Mouse (Mus musculus) kidney, adult 2 months (tissue): Measurements from ENCODE around the gene Mybbp1a. TPM values are rescaled to one million over a fixed set of nuclear protein-coding genes. Genes with fewer than 3 reads are reported as not detected.

ENCODE experiments used
- DNase-seq: peaks from one replicate; pipeline ENCODE4 v3.0.0; 2021
- H3K27ac ChIP-seq: fragments of 200-500 bp; 2 replicates; pipeline ENCODE4 v1.5.1; 2012; ENCODE audit warnings: low read depth, low read length, control low read depth, inconsistent platforms; ENCODE audit not compliant: insufficient read depth
- H3K27me3 ChIP-seq: fragments of 200-500 bp; replicated peaks from 2 replicates; pipeline ENCODE4 v1.6.1; 2012; ENCODE audit warnings: mild to moderate bottlenecking, moderate library complexity, low read length, inconsistent platforms; ENCODE audit not compliant: control insufficient read depth, insufficient read depth
- H3K36me3 ChIP-seq: fragments of 200-500 bp; 2 replicates; pipeline ENCODE4 v1.6.1; 2012; ENCODE audit warnings: mild to moderate bottlenecking, moderate library complexity, low read length, inconsistent platforms; ENCODE audit not compliant: control insufficient read depth, insufficient read depth
- H3K4me1 ChIP-seq: fragments of 200-500 bp; 2 replicates; pipeline ENCODE4 v1.6.1; 2011; ENCODE audit warnings: low read length; ENCODE audit not compliant: control insufficient read depth, insufficient read depth
- H3K4me3 ChIP-seq: fragments of 200-500 bp; 2 replicates; pipeline ENCODE4 v1.5.1; 2011; ENCODE audit warnings: mild to moderate bottlenecking, low read depth, low read length, control low read depth; ENCODE audit not compliant: insufficient read depth
- CTCF ChIP-seq: fragments of 200-500 bp; conservative IDR thresholded peaks from 2 replicates; pipeline ENCODE4 v1.5.1; 2011; ENCODE audit warnings: low read depth, mild to moderate bottlenecking, control low read depth, low read length, moderate library complexity, mixed read lengths; ENCODE audit not compliant: insufficient read depth, insufficient read length
- POLR2A ChIP-seq: fragments of 200-500 bp; IDR thresholded peaks from one replicate; pipeline ENCODE4 v1.6.1; 2011; ENCODE audit warnings: low read depth, low read length, control low read depth
- WGBS: fragments of 180-500 bp; shearing (Covaris S2); methylation state at CpG from one replicate; pipeline ENCODE4 v1.1.7; 2018; 5-methylcytosine and 5-hydroxymethylcytosine counted together
- polyA plus RNA-seq: library from polyadenylated mRNA; depleted of rRNA; stranded (reverse); fragments of >200 nt; gene quantifications from 2 replicates; pipeline ENCODE4 v1.2.3, GENCODE M21; 2012

Gene Mybbp1a
- polyA plus RNA-seq, 1 experiment = 27.0 TPM

DNA sequence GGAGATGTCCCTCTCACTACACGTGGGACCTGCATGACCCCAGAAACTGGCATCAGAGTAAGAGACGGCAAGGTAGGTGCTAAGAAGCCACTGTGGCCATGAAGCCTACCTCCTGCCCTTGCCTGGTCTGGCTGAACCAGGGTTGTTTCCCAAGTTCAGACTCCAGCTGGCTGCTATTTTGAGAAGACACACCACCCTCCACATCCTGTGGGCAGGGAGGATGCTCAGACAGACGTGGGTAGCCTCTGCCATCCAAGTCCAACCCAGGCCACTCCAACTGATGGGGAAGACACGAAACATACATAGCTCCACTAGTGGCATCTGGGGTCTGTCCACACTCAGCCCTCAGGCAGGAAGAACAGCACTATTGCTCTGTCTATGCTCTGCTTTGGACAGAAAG is 28.8 kb downstream of the Mybbp1a start:
- no peak for DNase-seq
- Histone ChIP-seq H3K27me3 (no peaks in the 10 kb centered on the region), H3K36me3 (no peaks in the 10 kb centered on the region), H3K27ac (no peak overlapping the region), H3K4me3 (no peak overlapping the region), H3K4me1 (peaks cover 10% of the 10 kb centered on the region; the same call in 1 of the 2 replicates)
- TF ChIP-seq POLR2A = no peak
- TF ChIP-seq CTCF = no peak
- WGBS = 66% methylated on average over 4 of the region's 4 CpGs

DNA sequence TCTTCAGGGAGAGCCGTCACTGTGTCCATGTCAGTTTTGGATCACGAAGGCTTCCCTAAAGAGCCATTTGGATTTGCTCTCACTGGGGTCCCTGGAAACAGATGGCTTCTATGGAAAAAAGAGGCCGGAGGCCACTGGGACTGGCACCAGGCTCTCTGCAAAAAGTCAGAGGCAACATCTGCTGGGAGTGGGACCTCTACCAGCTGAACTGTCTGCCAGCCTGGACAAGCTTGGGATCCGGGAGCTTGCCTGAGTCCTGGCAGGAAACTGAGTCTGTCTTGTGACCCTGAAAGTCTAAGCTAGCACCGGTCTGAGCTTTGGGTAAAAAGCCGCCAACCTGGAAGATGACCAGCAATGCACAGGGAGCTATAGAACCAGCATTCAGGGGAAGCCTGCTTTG is 30.2 kb downstream of the Mybbp1a start:
- Histone ChIP-seq H3K27me3 (no peaks in the 10 kb centered on the region), H3K4me3 (no peak overlapping the region), H3K27ac (no peak overlapping the region), H3K4me1 (peaks cover 16% of the 10 kb centered on the region; the same call in 1 of the 2 replicates), H3K36me3 (no peaks in the 10 kb centered on the region)
- DNase-seq = no peak
- TF ChIP-seq POLR2A = no peak
- no peak for TF ChIP-seq CTCF
- 88% methylated on average over 6 of the region's 6 CpGs for WGBS

DNA sequence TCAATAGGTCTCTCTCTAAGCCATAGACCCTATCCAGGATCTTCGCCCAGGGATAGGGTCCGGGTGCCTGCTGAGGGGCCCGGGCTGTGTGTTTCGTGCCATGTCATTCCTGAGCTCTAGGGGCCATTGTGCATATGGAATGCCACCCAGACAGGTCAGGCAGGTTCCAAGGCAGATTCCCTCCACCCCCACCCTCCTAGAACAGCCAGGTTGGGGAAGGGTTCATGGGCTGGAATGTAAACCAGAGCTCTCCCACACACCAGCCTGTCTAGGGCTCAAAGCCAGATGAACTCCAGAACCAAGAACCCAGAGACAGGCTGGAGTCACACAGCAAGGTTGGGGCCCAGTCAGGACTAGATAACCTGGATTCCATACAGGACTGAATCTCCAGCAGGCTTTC is 32.4 kb downstream of the Mybbp1a start:
- no peaks in the 10 kb centered on the region for H3K36me3 ChIP-seq
- WGBS = 69% methylated on average over 4 of the region's 4 CpGs
- no peak overlapping the region for H3K27ac ChIP-seq
- DNase-seq = no peak
- no peak for TF ChIP-seq CTCF
- no peak for TF ChIP-seq POLR2A
- H3K4me3 ChIP-seq = no peak overlapping the region
- peaks cover 17% of the 10 kb centered on the region for H3K4me1 ChIP-seq
- no peaks in the 10 kb centered on the region for H3K27me3 ChIP-seq

DNA sequence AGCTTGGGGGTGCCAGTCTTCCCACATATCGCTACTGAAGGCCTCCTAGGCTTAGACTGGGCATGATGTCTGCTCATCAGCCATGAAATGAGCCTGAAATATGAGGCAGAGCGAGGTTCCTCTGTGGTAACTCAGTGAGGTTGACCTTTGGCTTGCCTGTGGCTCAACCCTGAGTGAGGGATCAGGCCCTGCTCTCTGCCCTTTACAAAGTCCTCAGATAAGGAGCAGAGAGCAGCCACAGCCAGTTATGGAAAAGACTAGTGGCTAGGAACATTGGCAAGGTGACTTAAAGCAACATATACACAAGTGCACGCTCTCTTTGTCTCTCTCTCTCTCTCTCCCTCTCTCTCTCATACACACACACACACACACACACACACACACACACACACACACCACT is 33.8 kb downstream of the Mybbp1a start:
- peak overlapping the region; percentile 22; the same call in 1 of the 2 replicates for H3K27ac ChIP-seq
- 67% methylated on average over 3 of the region's 3 CpGs for WGBS
- no peak for TF ChIP-seq POLR2A
- no peak for TF ChIP-seq CTCF

DNA sequence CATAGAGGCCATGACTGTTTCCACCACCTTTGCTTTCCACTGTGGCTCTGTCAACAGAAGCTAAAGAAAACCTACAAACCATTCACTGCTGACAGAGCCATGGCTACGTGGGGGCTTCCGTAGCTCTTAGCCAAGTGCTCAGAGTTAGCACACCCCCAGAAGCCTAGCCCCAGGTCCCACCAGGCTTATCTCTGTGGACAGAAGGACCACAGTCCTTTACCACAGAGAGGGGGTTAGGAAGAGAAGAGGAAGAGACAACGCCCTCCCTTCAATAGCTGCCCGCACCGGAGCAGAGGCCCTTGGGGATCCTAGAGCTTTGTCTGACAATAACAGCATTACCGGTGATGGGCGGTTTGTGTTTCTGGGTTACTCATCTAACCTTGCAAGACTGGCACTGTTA is 34.3 kb downstream of the Mybbp1a start:
- Histone ChIP-seq H3K4me1 (peaks cover 20% of the 10 kb centered on the region), H3K27ac (no peak overlapping the region), H3K4me3 (no peak overlapping the region), H3K27me3 (no peaks in the 10 kb centered on the region), H3K36me3 (no peaks in the 10 kb centered on the region)
- WGBS = 85% methylated on average over 7 of the region's 7 CpGs
- TF ChIP-seq POLR2A = no peak
- no peak for TF ChIP-seq CTCF
- DNase-seq = no peak

More for the DNA sequence above, 33.8 kb downstream of the Mybbp1a start:
- no peak overlapping the region for H3K4me3 ChIP-seq
- no peaks in the 10 kb centered on the region for H3K27me3 ChIP-seq
- peaks cover 20% of the 10 kb centered on the region for H3K4me1 ChIP-seq
- peak; percentile 69 for DNase-seq
- no peaks in the 10 kb centered on the region for H3K36me3 ChIP-seq

DNA sequence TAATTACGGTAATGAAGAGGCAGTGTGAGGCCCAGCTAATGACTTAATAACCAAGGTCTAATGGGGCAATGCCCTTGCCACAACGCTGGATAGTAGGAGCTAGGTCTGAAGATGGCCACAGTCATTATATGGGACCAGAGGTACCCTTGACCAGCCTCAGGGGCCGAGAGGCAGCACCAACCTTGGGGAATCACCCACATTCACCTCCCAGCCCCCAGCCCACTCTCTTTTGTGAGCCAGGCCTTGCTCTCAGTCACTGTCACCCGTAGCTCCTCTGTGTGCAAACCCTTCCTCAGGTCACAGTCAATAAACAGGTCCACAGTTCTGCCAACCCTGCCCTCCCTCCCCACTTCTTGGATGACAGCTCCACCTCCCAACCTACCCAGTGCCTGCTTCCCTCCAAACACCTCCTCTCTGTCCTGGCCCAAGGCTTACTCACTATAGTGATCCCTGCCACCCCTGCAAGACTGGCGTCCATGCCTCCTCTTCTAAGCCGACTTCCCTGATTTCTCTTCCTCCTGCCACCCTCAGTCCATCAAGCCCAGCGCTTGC is 35.0 kb downstream of the Mybbp1a start:
- H3K27ac ChIP-seq = no peak overlapping the region
- DNase-seq = no peak
- WGBS = 77% methylated on average over 7 of the region's 7 CpGs

DNA sequence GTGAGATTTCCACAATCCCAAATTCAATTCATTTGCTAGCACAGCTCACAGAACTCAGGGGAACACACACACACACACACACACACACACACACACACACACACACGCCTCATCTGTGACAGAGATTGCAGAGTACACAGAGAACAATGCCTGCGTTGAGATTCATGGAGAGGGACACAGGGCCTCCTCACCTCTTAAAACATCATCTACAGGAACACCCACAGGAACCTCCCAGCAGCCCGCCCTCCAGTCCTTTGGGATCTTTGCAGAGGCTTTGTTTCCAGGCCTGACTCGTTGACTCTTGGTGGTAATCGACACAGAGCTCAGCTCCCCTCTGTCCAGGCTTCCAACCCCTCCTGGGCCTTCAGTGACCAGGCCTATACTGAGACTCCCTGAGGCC is 36.0 kb downstream of the Mybbp1a start:
- no peak overlapping the region for H3K4me3 ChIP-seq
- 58% methylated on average over 5 of the region's 5 CpGs for WGBS
- no peaks in the 10 kb centered on the region for H3K27me3 ChIP-seq
- no peaks in the 10 kb centered on the region for H3K36me3 ChIP-seq
- H3K27ac ChIP-seq = no peak overlapping the region
- DNase-seq = peak; percentile 29
- H3K4me1 ChIP-seq = peaks cover 20% of the 10 kb centered on the region
- no peak for TF ChIP-seq CTCF
- no peak for TF ChIP-seq POLR2A

More for the DNA sequence above, 35.0 kb downstream of the Mybbp1a start:
- Histone ChIP-seq H3K4me3 (no peak overlapping the region), H3K4me1 (peaks cover 20% of the 10 kb centered on the region), H3K36me3 (no peaks in the 10 kb centered on the region), H3K27me3 (no peaks in the 10 kb centered on the region)
- no peak for TF ChIP-seq CTCF

DNA sequence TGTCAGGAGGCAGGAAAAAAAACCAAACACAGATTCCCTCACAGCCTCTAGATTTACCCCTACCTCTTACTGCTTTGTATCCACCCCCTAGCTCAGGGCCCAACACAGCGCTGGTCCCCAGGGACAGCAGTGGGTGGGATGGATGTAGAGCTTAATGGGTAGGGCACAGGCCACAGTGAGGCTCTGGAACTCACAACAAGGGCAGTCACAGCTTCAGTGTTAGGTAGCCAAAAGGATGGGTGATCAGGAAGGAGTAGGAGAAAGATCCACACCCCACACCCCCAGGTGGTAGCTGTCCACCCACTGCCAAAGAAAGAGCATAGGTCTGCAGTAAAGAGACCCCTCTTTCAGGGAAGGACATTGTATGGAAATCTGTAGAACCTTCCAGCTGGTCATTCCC is 36.5 kb downstream of the Mybbp1a start:
- TF ChIP-seq POLR2A (no peak), CTCF (no peak)
- Histone ChIP-seq H3K4me3 (no peak overlapping the region), H3K36me3 (no peaks in the 10 kb centered on the region), H3K27ac (no peak overlapping the region), H3K27me3 (no peaks in the 10 kb centered on the region), H3K4me1 (peaks cover 20% of the 10 kb centered on the region)
- no peak for DNase-seq
- WGBS = 93% methylated on average over 1 of the region's 1 CpGs
